Mouse (Mus musculus): ENCODE measurements around the gene Mbnl1.

Mbnl1 gene

GRCm38 (mm10) chr3:60494774-60495535 lies 22.3 kb downstream of the Mbnl1 start:
- WGBS: 75% methylated on average over 8 of the region's 16 CpGs

GRCm38 (mm10) chr3:60496197-60496596 lies 23.6 kb downstream of the Mbnl1 start:
- WGBS: 84% methylated on average over 5 of the region's 5 CpGs

GRCm38 (mm10) chr3:60498151-60498550 lies 25.5 kb downstream of the Mbnl1 start:
- 91% methylated on average over 2 of the region's 2 CpGs for WGBS

- 75% methylated on average over 3 of the region's 3 CpGs for WGBS
Observed at GRCm38 (mm10) chr3:60498646-60499045, 26.0 kb downstream of the Mbnl1 start.

- WGBS: 64% methylated on average over 6 of the region's 6 CpGs
Observed at GRCm38 (mm10) chr3:60499157-60499578, 26.5 kb downstream of the Mbnl1 start.

GRCm38 (mm10) chr3:60499718-60500450 lies 27.3 kb downstream of the Mbnl1 start:
- WGBS: 52% methylated on average over 7 of the region's 7 CpGs

- WGBS: under 1% methylated on average over 81 of the region's 96 CpGs
Observed at GRCm38 (mm10) chr3:60500571-60501527, 28.2 kb downstream of the Mbnl1 start.

GRCm38 (mm10) chr3:60501561-60502151 lies 29.0 kb downstream of the Mbnl1 start:
- WGBS: 1% methylated on average over 29 of the region's 29 CpGs

GRCm38 (mm10) chr3:60502155-60502987 lies 29.7 kb downstream of the Mbnl1 start:
- WGBS: 18% methylated on average over 7 of the region's 7 CpGs

- 20% methylated on average over 7 of the region's 7 CpGs for WGBS
Observed at GRCm38 (mm10) chr3:60503196-60503595, 30.6 kb downstream of the Mbnl1 start.

- 64% methylated on average over 5 of the region's 5 CpGs for WGBS
Observed at GRCm38 (mm10) chr3:60504775-60505430, 32.3 kb downstream of the Mbnl1 start.

GRCm38 (mm10) chr3:60506821-60507220 lies 34.2 kb downstream of the Mbnl1 start:
- WGBS: 89% methylated on average over 5 of the region's 5 CpGs

- WGBS: 96% methylated on average over 3 of the region's 3 CpGs
Observed at GRCm38 (mm10) chr3:60507496-60507895, 34.9 kb downstream of the Mbnl1 start.

GRCm38 (mm10) chr3:60507979-60508378 lies 35.3 kb downstream of the Mbnl1 start:
- WGBS: 97% methylated on average over 2 of the region's 2 CpGs

- 87% methylated on average over 3 of the region's 3 CpGs for WGBS
Observed at GRCm38 (mm10) chr3:60511197-60511596, 38.6 kb downstream of the Mbnl1 start.

GRCm38 (mm10) chr3:60513337-60513736 lies 40.7 kb downstream of the Mbnl1 start:
- WGBS: 58% methylated on average over 7 of the region's 7 CpGs

GRCm38 (mm10) chr3:60513746-60514145 lies 41.1 kb downstream of the Mbnl1 start:
- WGBS: 52% methylated on average over 2 of the region's 2 CpGs

GRCm38 (mm10) chr3:60516054-60516674 lies 43.5 kb downstream of the Mbnl1 start:
- 31% methylated on average over 12 of the region's 12 CpGs for WGBS

- 82% methylated on average over 3 of the region's 3 CpGs for WGBS
Observed at GRCm38 (mm10) chr3:60517234-60517787, 44.7 kb downstream of the Mbnl1 start.
